Mouse (Mus musculus) liver, adult (tissue): ENCODE data around the gene Impad1.

Experiments used
- GATA4 ChIP-seq: IDR thresholded peaks from 2 replicates; pipeline ENCODE4 v1.6.1; 2014; ENCODE audit warnings: mild to moderate bottlenecking, low read length; ENCODE audit not compliant: insufficient replicate concordance

Gene Impad1

DNA sequence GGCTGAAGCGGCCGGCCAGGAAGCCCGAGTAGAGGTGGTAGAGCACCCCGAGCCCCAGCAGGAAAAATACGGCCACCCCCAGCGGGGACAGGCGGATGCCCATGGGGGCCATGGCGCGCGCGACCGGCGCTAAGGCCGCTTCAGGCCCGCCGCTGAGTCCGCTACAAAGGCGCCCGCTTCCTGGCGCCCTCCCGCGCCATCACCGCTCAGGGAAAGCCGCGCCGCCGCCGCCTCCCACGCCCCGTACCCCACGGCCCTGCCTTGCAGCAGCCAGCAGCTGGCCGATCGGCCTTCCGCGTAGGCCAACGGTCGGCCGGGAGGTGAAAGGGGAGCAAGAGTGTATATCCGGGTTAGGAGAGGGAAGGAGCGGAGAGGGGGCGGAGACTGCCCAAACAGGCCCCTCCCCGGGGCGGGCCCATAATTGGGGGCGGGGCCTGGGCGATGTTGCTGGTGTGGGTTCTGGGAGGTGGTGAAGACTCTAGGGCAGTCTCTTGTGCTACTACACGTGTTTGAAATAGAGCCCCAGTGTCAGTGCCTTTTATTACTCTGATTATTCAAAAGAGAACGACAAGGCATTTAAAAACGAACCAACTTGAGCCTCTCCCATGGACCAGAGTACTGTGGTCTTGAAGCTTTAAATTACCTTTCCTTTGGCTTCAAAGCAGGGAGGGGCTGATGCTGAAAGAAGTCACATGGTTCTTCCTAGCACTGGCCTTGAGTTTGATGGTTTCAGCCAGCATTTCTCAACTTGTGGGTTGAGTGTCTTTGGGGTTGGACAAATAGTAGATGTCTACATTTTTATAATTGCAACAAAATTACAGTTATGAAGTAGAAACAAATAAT lies at the start of gene Impad1:
Gene Impad1 (minus strand): TSS at position 364 of the 843 bp plus-strand sequence.
- TF ChIP-seq GATA4: no peak

DNA sequence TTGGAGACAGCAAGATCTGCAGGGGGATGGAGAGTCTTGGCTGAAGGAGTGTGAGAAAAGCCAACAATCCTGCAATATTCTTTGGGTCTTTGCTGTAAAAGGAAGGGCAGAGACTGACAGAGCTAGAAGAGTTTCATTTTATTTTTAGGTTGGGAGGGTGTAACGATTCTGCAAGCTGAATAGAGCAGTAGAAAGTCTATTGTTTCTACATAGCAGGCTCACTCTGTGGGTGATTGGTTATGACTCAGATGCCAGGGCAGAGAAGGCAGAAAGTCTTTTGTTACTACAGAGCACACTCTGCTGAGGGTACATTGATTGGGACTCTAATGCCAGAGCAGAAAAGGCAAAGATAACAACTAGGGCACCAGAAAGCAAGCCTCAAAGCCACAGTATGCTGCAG lies 47.0 kb upstream of the Impad1 start:
- no peak for TF ChIP-seq GATA4

DNA sequence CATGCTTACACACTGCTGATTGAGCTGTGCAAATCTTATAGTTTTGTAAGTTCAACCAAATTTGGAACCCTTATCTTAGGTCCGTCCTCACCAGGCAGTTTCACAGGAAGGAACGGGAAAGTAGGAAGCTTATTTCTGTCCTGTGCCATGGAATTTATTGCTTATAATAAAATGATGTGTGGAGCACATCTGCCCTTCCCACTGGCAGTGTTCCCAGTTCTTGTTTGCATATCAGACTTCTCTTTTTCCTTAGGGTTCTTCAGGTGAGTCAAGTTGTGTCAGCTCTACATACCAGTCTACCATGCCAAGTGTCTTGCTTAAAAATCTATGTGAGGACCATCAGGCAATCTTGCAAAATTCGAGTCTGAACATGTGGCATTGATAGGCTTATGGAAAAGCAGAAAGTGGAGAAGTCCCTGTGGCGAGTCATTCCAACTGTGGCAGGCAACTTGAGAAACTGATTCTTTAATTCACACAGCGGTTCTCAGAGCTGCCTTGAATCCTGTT lies 40.7 kb upstream of the Impad1 start:
- TF ChIP-seq GATA4: no peak

DNA sequence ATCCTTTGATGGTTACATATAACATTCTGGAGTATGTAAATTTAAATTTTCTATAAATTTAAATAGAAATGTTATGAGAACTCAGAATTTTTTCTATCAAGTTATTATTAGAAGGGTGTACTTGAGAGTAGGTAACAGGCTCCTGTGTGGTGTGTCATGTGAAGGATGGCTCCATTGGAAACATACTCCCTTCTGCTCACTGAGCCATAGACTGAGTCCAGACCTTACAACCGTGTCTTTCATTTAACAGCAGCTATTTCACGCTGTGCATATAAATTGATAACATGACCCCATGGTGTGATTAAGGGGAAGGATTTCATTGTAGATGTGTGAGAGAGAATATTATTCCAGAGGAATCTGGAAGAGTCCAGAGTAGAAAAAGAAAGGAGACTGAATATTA lies 35.0 kb upstream of the Impad1 start:
- no peak for TF ChIP-seq GATA4

DNA sequence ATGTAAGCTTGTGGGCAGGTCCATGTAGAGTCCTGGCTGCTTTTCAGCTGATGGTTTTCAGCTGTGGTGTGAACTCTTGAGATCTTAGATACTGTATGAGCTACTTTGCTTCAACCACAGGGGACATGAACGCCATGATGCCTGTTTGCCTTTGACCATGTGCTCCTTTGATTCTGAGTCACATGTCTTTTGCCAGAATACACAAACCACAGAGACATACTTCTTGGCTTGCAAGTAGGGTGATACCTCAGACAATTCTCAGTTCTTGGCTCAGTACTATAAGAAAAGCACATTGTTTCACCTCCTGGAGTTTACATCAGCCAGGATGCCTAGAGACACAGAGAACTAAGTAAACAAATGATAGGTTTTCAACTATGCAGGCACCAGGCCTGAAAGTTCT lies 29.0 kb upstream of the Impad1 start:
- no peak for TF ChIP-seq GATA4

DNA sequence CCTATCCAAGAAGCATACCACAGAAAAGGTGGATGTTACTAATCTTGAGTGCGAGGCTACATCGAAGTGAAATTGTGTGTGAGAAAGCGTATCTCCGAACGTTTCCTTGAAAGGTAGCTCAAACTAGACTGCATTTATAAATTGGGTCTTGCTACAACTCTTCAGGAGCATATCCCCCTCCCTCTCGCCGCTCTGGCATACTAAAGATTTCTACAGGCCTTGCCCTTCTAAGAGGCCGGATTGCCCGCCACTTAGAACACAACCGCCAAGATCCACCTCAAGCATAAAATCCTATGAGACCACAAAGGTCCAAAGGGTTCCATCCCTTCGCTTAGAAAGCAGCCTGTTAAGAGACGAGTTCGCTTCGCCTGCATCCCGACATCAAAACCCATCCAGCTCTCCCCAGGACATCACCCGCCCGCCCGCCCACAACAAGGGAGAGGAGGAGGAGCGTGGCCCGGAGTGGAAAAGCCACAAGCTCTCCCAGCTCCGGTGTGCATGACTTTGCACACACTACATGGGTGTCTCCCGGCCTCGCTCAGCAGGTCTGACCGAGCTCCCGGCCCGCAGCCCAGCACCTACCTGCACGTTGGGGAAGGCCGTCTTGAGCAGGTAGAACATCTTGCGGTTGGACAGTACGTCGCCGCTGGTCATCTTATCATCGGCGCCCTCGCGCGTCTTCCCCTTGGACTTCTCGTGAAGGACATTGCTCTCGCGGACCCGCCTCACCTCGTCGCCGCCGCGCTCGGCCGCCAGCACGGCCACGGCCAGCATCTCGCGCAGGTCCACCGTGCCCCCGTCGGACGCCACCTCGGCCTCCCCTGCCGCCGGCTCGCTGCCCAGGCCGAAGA lies 789 bp downstream of the Impad1 start:
- TF ChIP-seq GATA4: no peak

DNA sequence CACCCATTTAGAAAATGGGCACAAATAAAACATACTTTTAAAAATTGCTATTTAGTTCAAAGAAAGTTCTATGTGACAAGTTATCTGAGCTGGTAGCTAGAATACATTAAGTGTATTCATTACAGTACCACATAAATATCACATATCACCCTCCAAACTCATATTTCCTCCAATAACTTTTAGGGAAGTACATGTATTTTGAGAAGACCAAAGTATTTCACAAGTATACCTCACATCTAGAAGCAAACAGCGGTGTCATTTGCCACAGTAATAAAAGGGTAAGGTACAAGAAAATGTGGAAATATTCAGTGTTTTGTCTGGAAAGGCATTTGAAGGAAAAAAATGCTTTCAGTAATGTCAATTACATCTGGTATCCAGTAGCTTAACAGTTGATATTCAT lies 2.0 kb downstream of the Impad1 start:
- no peak for TF ChIP-seq GATA4

DNA sequence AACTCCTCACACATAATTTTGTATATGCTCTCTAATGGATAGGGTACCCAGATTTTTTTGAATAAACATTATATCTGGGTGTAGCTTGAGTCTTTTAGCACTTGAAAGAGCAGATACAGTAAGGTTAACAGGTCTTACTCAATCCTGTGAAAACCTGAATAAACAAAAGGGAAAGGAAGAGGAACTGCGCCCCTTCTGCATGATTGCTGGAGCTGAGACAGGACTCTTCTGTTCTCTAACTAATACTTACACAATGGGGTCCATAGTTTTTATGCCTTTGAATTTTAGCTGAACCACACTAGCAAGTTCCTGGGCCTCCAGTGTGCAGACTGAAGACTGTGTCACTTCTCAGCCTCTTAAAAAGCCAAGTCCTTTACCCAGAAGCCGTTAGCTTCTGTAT lies 8.0 kb downstream of the Impad1 start:
- no peak for TF ChIP-seq GATA4

DNA sequence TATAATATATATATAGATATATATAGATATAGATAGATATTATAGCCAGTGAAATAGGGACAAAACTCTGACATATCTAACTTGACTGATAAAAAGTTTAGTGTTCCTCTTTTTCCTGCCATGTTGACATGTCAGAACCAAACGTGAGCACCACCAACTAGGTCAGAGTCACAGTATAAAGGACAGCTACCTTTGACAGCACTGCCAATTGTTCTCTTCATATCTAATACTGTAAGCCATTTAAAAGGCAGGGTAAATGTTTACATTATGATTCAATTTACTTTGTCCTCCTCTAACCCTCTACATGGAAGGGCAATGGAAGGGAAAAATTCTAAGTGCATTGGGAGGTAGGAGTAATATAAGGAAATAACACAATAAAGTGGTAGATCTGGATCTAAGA lies 8.8 kb downstream of the Impad1 start:
- no peak for TF ChIP-seq GATA4

DNA sequence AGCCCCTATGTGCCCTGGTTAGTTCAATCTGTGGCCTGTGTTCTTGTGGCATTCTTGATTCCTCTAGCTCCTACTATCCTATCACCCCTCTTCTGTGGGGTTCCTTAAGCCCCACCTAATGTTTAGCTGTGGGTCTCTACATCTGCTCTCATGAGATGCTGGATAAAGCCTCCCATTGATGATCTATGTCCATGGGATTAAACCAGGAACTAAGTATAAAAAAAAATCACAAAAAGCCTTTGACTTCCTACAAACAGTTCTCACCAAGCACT lies 9.5 kb downstream of the Impad1 start:
- TF ChIP-seq GATA4: no peak

DNA sequence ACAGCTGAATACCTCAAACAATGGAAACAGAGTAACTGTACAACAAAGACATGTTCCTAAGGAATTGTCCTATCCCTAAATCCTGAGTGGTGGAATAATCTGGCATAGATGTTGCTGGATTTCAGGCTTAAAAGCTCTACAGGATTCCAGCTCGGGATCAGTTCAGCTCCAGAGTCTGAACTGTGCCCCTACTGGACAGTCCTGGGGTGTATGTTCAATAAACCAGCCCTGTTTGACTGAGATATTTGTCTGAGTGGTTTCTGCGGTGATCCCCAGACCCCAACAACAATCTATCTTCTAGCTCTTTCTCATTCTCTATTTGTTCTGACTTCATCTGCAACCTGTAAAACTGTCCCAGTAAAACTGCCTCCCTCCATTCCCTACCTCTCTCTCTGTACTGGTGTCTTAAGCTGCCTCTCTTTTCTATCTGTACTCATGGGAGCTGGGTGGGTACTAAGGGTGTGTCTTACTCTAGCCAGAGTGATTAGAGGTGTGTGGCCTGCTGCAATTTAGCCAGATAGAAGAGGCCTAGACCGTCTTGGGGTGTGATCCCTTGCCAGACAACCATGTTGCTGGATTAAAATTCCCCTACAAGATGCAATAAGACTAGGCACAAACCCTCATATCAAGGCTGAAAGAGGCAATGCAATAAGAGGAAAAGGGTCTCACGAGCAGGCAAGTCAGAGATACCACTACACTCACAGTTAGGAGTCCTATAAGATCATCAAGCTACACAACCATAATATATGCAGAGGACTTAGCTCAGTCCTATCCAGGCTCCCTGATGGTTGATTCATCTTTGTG lies 10.1 kb downstream of the Impad1 start:
- TF ChIP-seq GATA4: no peak

DNA sequence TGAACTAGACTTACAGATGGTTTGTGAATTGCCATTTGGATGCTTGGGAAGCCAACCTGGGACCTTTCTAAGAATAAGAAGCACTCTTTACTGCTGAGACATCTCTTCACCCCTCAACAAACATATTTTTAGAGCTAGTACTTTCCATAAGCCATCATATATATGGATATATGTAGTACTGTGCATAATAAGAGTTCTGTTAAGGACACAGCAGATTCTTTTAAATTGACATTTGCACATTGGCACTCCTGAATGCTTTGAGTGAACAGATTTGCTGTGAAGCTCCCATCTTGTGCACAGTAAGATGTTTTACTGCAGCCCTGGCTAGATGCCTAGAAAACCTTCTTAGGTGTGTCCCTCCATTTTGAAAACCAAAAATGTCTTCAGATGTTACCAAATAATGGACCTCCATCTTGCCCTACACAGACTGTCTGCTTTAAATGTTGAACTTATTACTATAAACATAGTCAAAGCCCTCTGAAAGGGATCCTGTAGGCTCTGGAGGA lies 13.8 kb downstream of the Impad1 start:
- TF ChIP-seq GATA4: no peak

DNA sequence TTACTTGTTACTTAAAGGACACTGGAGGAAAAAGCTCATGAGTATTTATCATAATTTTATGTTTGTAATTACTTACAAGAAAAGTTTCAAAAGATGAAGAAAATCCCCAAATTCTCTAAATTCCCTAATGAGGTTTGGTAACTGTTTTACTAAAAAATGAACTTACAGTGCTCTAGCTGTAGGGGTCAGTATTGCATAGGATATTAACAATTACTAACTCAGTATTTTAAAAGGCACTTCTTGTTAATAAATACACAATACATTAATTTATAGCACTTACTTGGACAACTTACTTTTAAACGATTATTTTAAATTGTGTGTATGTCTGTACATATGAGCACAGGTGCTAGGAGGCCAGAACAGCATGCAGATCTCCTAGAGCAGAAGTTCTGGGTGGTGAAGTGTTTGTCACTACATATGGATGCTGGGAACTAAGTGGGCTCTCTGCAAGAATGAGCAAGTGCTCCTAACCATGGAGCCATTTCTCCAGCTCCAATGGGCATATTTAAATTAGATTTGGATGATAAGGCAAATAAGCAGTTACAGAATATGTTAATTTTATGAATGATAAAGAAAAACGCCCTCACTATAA lies 21.5 kb downstream of the Impad1 start:
- TF ChIP-seq GATA4: no peak

DNA sequence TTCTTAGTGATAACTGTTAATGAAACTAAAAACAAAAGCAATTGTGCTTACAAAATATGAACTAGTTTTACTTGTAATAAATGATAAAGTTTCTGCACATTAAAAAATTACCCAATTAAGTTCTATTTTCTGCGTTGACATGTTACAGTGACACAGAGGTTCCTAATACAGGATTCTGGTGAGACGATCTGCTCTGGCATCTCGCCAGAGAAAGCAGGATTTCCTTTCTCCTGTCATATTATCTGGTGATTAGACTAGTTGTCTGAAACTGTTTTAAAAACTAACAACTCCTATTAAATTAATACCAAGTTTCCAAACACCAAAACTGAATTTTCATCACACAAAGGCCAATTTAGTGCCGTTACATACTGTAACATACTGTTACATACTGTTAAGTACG lies 27.3 kb downstream of the Impad1 start:
- no peak for TF ChIP-seq GATA4

DNA sequence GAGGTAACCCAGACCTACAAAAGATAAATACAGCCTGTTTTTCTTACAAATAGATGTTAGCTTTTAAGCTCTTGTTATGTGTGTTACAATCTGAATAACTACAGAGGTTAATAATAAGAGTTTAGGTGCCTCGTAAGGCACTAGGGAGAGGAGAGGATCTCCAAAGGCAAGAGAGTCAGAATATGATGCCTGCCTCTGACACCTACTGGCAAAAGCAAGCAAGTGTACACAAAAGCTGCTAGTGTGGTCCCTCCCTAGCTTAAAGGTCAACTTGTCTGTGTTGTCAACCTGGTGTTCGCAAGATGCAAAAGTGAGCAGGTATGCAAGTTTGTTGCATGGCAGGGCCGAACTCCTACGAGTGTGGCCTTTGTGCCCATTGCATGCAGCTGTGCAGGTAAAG lies 34.8 kb downstream of the Impad1 start:
- TF ChIP-seq GATA4: no peak

DNA sequence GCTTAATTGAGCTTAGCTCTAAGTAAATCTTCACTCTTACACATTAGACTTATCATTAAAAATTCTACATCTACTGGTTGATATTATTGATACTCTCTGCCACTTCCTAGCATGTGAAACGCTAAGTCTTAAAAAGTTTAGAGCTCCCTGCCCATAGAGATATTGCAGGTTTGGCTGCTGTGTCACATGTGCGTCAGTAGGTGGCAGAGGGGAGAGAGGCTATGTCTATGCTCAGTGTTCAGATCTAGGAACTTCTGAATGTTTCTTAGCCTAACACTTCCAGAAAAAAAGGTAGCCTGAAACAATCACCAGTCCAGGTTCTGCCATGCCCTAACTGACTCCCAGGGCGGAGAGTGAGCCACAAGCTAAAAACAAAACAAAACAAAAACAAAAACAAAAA lies 63.7 kb downstream of the Impad1 start:
- no peak for TF ChIP-seq GATA4
